22 mouse cellular contexts compared by ENCODE assay signal in genomic region chr5:120181384-120181783, GRCm38 (mm10).
A peak's percentile ranks its signal among the peaks of the same experiment; 100 is the strongest.
DNase-seq lines count a peak whose midpoint lies in the region; ATAC-seq and TF ChIP-seq lines count a peak whose summit lies in the region.
"Had no signal": no experiment of that assay in that cellular context is flagged by ENCODE, and none has a peak within 500 bp of the region (broad histone marks: within the 10 kb centered on the region; RNA-seq: fewer than 3 reads in every experiment).

No protein-coding gene starts in this region.

- ATAC-seq in heart, embryonic 11.5 days (replicated peaks; ENCODE audit: insufficient number of reproducible peaks, low FRiP score, low TSS enrichment), result no peak

- no peak for TF ChIP-seq POLR2A in testis, adult 2 months (IDR thresholded peaks at IDR 0.05; ENCODE audit: control insufficient read depth, low read depth, low read length)
- no peak for TF ChIP-seq POLR2A in kidney, adult 2 months (IDR thresholded peaks at IDR 0.05; ENCODE audit: low read depth, low read length)

- no peak overlapping the region for H3K27ac ChIP-seq in heart, embryonic 11.5 days (ENCODE audit: low read depth, low read length)
- no peak overlapping the region for H3K27ac ChIP-seq in testis, adult 2 months (ENCODE audit: control insufficient read depth, insufficient read depth, low read depth, low read length)
- no peak overlapping the region for H3K27ac ChIP-seq in kidney, adult 2 months (ENCODE audit: insufficient read depth, low read depth, low read length)
- H3K27ac ChIP-seq: heart, embryonic 15.5 days; hindbrain, embryonic 15.5 days; limb, embryonic 13.5 days; liver, embryonic 15.5 days; midbrain, embryonic 12.5 days; neural tube, embryonic 12.5 days; stomach, postnatal 0 days had no signal

- no peaks in the 10 kb centered on the region for H3K9me3 ChIP-seq in heart, embryonic 11.5 days (replicated peaks; ENCODE audit: control insufficient read depth, low read length)
- H3K9me3 ChIP-seq: heart, embryonic 15.5 days; hindbrain, embryonic 15.5 days; liver, embryonic 15.5 days; neural tube, embryonic 12.5 days had no signal

- H3K36me3 ChIP-seq in heart, embryonic 11.5 days (ENCODE audit: control insufficient read depth, insufficient read depth, low read length), result 0 out of 2 replicates have a peak, but pooled peaks cover 5% of the 10 kb centered on the region
- H3K36me3 ChIP-seq in testis, adult 2 months (ENCODE audit: control insufficient read depth, insufficient read depth, low read length), result no peaks in the 10 kb centered on the region; the same call in 1 of the 2 replicates
- H3K36me3 ChIP-seq in kidney, adult 2 months (ENCODE audit: control insufficient read depth, insufficient read depth, low read length), result no peaks in the 10 kb centered on the region
- H3K36me3 ChIP-seq: hindbrain, embryonic 15.5 days had no signal

- no peak overlapping the region for H3K4me2 ChIP-seq in heart, embryonic 11.5 days
- H3K4me2 ChIP-seq: heart, embryonic 15.5 days; hindbrain, embryonic 15.5 days; limb, embryonic 13.5 days; liver, embryonic 15.5 days; midbrain, embryonic 12.5 days; neural tube, embryonic 12.5 days had no signal

- 89% methylated on average over 4 of the region's 4 CpGs for WGBS in heart, embryonic 11.5 days (ENCODE audit: insufficient replicate concordance)
- WGBS in kidney, adult 2 months, result 94% methylated on average over 4 of the region's 4 CpGs

- no peaks in the 10 kb centered on the region for H3K4me1 ChIP-seq in heart, embryonic 11.5 days (ENCODE audit: control insufficient read depth, insufficient read depth, low read length)
- no peaks in the 10 kb centered on the region for H3K4me1 ChIP-seq in testis, adult 2 months (ENCODE audit: control insufficient read depth, insufficient read depth, low read length)
- no peaks in the 10 kb centered on the region for H3K4me1 ChIP-seq in kidney, adult 2 months (ENCODE audit: control insufficient read depth, insufficient read depth, low read length)
- H3K4me1 ChIP-seq: heart, embryonic 15.5 days; liver, embryonic 15.5 days had no signal

- H3K27me3 ChIP-seq in heart, embryonic 11.5 days (ENCODE audit: control insufficient read depth, insufficient read depth, low read length), result no peaks in the 10 kb centered on the region
- no peaks in the 10 kb centered on the region for H3K27me3 ChIP-seq in testis, adult 2 months (ENCODE audit: control insufficient read depth, insufficient read depth, low read length)
- no peaks in the 10 kb centered on the region for H3K27me3 ChIP-seq in kidney, adult 2 months (replicated peaks; ENCODE audit: control insufficient read depth, insufficient read depth, low read length)
- H3K27me3 ChIP-seq: CH12.LX; heart, embryonic 15.5 days; hindbrain, embryonic 15.5 days; limb, embryonic 13.5 days; liver, embryonic 15.5 days; midbrain, embryonic 12.5 days; neural tube, embryonic 12.5 days had no signal

- intact Hi-C loops in heart, postnatal 36 days (cut with DNase I), result no loop called here

- TF ChIP-seq CTCF in testis, adult 2 months (IDR thresholded peaks at IDR 0.05; ENCODE audit: control insufficient read depth, insufficient read depth, insufficient replicate concordance, low read depth, low read length), result no peak
- TF ChIP-seq CTCF in kidney, adult 2 months (conservative IDR thresholded peaks at IDR 0.05; ENCODE audit: insufficient read depth, insufficient read length, low read depth, low read length), result no peak

- no peak overlapping the region for H3K4me3 ChIP-seq in heart, embryonic 11.5 days (ENCODE audit: low read depth, low read length)
- peak overlapping the region; percentile 34 for H3K4me3 ChIP-seq in testis, adult 2 months (ENCODE audit: control insufficient read depth, low read depth, low read length)
- H3K4me3 ChIP-seq in kidney, adult 2 months (ENCODE audit: insufficient read depth, low read depth, low read length), result no peak overlapping the region
- H3K4me3 ChIP-seq: heart, embryonic 15.5 days; hindbrain, embryonic 15.5 days; limb, embryonic 13.5 days; liver, embryonic 15.5 days; midbrain, embryonic 12.5 days; neural tube, embryonic 12.5 days had no signal

- H3K9ac ChIP-seq in heart, embryonic 11.5 days (ENCODE audit: low read depth, low read length), result no peak overlapping the region
- H3K9ac ChIP-seq: heart, embryonic 15.5 days; hindbrain, embryonic 15.5 days; limb, embryonic 13.5 days; liver, embryonic 15.5 days; midbrain, embryonic 12.5 days; neural tube, embryonic 12.5 days had no signal

- DNase-seq in adrenal gland, adult 8-10 months, result peak; percentile 9
- no peak for DNase-seq in adrenal gland, adult 18-20 months (ENCODE audit: low spot score in 2 of 2)
- peak; percentile 67 to 80 for DNase-seq in heart, adult 18-20 months
- no peak for DNase-seq in testis, postnatal 10 days (ENCODE audit: low spot score)
- DNase-seq in heart, postnatal 36 days, result peak; percentile 47 to 62
- no peak for DNase-seq in kidney, adult 2 months
- DNase-seq: cerebellum, postnatal 36 days; gastrocnemius, postnatal 25 days; kidney, adult 18-20 months; kidney, postnatal 10 days; right cerebral cortex, adult 18-20 months; thymus, postnatal 14 days had no signal

Comparison
In these comparisons a context has a peak if more than half of its experiments do, and no peak if none do; other contexts are left out.
1. DNase-seq: peak in adrenal gland, adult 8-10 months (single experiment), heart, adult 18-20 months (2 of 2) and heart, postnatal 36 days (2 of 2); none in adrenal gland, adult 18-20 months (0 of 2), testis, postnatal 10 days (single experiment) and kidney, adult 2 months (single experiment).